Mouse (Mus musculus) kidney, embryonic 14.5 days (tissue): Measurements from ENCODE around the gene Lce3c. TPM values are rescaled to one million over a fixed set of nuclear protein-coding genes. Genes with fewer than 3 reads are reported as not detected.

ENCODE experiments used
- ATAC-seq: fragments of 200-750 bp; cut with Nextera tagmentation; 2 replicates; pipeline ENCODE4 v1.8.0; 2017; ENCODE audit warnings: moderate number of reproducible peaks, mild to moderate bottlenecking, moderate TSS enrichment, moderate library complexity; ENCODE audit not compliant: low FRiP score, low TSS enrichment
- H3K27ac ChIP-seq: fragments of 300-500 bp; sonication (generic); 2 replicates; pipeline ENCODE4 v1.5.1; 2014; ENCODE audit warnings: low read depth, mild to moderate bottlenecking, low read length, moderate library complexity, mixed read lengths
- H3K27me3 ChIP-seq: fragments of 300-500 bp; sonication (generic); 2 replicates; pipeline ENCODE4 v1.6.1; 2014; ENCODE audit warnings: mild to moderate bottlenecking, low read length; ENCODE audit not compliant: control insufficient read depth, insufficient read depth
- H3K36me3 ChIP-seq: fragments of 300-500 bp; sonication (generic); 2 replicates; pipeline ENCODE4 v1.6.1; 2014; ENCODE audit warnings: low read length, mixed read lengths; ENCODE audit not compliant: control insufficient read depth, insufficient read depth
- H3K4me1 ChIP-seq: fragments of 300-500 bp; sonication (generic); 2 replicates; pipeline ENCODE4 v1.6.1; 2014; ENCODE audit warnings: low read length, mixed read lengths; ENCODE audit not compliant: control insufficient read depth, insufficient read depth
- H3K4me2 ChIP-seq: fragments of 300-500 bp; sonication (generic); replicated peaks from 2 replicates; pipeline ENCODE4 v1.6.1; 2014; ENCODE audit warnings: low read depth, mild to moderate bottlenecking, low read length
- H3K4me3 ChIP-seq: fragments of 300-500 bp; sonication (generic); 2 replicates; pipeline ENCODE4 v1.5.1; 2014; ENCODE audit warnings: mild to moderate bottlenecking, low read length
- H3K9ac ChIP-seq: fragments of 300-500 bp; sonication (generic); 2 replicates; pipeline ENCODE4 v1.6.1; 2014; ENCODE audit warnings: low read depth, mild to moderate bottlenecking, low read length, moderate library complexity
- H3K9me3 ChIP-seq: fragments of 300-500 bp; sonication (generic); 2 replicates; pipeline ENCODE4 v1.6.1; 2016; ENCODE audit warnings: low read length; ENCODE audit not compliant: control insufficient read depth
- WGBS: fragments of 180-500 bp; shearing (Covaris S2); extraction: QIAGEN DNeasy Blood & Tissue Kit; methylation state at CpG from one replicate; pipeline ENCODE4 v1.1.7; 2014; 5-methylcytosine and 5-hydroxymethylcytosine counted together
- polyA plus RNA-seq: library from polyadenylated mRNA; unstranded; fragments of >200 nt; fragmentation: Nextera tagmentation; extraction: Ambion mirVana; gene quantifications from 2 replicates; pipeline ENCODE4 v1.2.1, GENCODE M21; 2014

Lce3c gene
- polyA plus RNA-seq = not detected in 2 replicates

GRCm38 (mm10) chr3:92944186-92944585, at the start of gene Lce3c:
Gene Lce3c, plus strand, starts transcription at chr3:92944486.
- ATAC-seq = no peak
- Histone ChIP-seq H3K4me2 (no peak within 1 kb of the TSS), H3K36me3 (no peaks in the 10 kb centered on the region), H3K9ac (no peak within 1 kb of the TSS), H3K4me1 (no peaks in the 10 kb centered on the region), H3K4me3 (no peak within 1 kb of the TSS), H3K9me3 (no peaks in the 10 kb centered on the region), H3K27me3 (no peaks in the 10 kb centered on the region), H3K27ac (no peak within 1 kb of the TSS)
- 77% methylated on average over 1 of the region's 1 CpGs for WGBS

GRCm38 (mm10) chr3:92894489-92894888, 49.8 kb upstream of the Lce3c start:
- no peaks in the 10 kb centered on the region for H3K27me3 ChIP-seq
- no peak overlapping the region for H3K27ac ChIP-seq
- H3K36me3 ChIP-seq = no peaks in the 10 kb centered on the region
- 65% methylated on average over 1 of the region's 1 CpGs for WGBS
- no peak overlapping the region for H3K9ac ChIP-seq
- no peak for ATAC-seq
- H3K4me3 ChIP-seq = no peak overlapping the region
- no peak overlapping the region for H3K4me2 ChIP-seq
- H3K4me1 ChIP-seq = no peaks in the 10 kb centered on the region
- H3K9me3 ChIP-seq = no peaks in the 10 kb centered on the region

GRCm38 (mm10) chr3:92902992-92903391, 41.3 kb upstream of the Lce3c start:
- Histone ChIP-seq H3K4me1 (no peaks in the 10 kb centered on the region), H3K27ac (no peak overlapping the region), H3K9ac (no peak overlapping the region), H3K4me2 (no peak overlapping the region), H3K9me3 (no peaks in the 10 kb centered on the region), H3K27me3 (no peaks in the 10 kb centered on the region), H3K4me3 (no peak overlapping the region), H3K36me3 (no peaks in the 10 kb centered on the region)
- 24% methylated on average over 3 of the region's 3 CpGs for WGBS
- no peak for ATAC-seq

- whole genome bisulfite sequencing = 35% methylated on average over 4 of the region's 4 CpGs
- ATAC-seq = no peak
- no peaks in the 10 kb centered on the region for H3K9me3 ChIP-seq
- no peak overlapping the region for H3K4me3 ChIP-seq
- H3K27ac ChIP-seq = no peak overlapping the region
- H3K9ac ChIP-seq = no peak overlapping the region
- H3K36me3 ChIP-seq = no peaks in the 10 kb centered on the region
- H3K27me3 ChIP-seq = no peaks in the 10 kb centered on the region
- no peak overlapping the region for H3K4me2 ChIP-seq
- H3K4me1 ChIP-seq = no peaks in the 10 kb centered on the region
Measured at GRCm38 (mm10) chr3:92903640-92904039, 40.6 kb upstream of the Lce3c start.

- Histone ChIP-seq H3K4me3 (no peak overlapping the region), H3K27ac (no peak overlapping the region), H3K9ac (no peak overlapping the region), H3K9me3 (no peaks in the 10 kb centered on the region), H3K4me2 (no peak overlapping the region), H3K27me3 (no peaks in the 10 kb centered on the region), H3K36me3 (no peaks in the 10 kb centered on the region), H3K4me1 (no peaks in the 10 kb centered on the region)
- 48% methylated on average over 3 of the region's 3 CpGs for whole genome bisulfite sequencing
- ATAC-seq = no peak
Measured at GRCm38 (mm10) chr3:92905182-92905581, 39.1 kb upstream of the Lce3c start.

- Histone ChIP-seq H3K27me3 (no peaks in the 10 kb centered on the region), H3K27ac (no peak overlapping the region), H3K9me3 (no peaks in the 10 kb centered on the region), H3K9ac (no peak overlapping the region), H3K4me1 (no peaks in the 10 kb centered on the region), H3K4me3 (no peak overlapping the region), H3K36me3 (no peaks in the 10 kb centered on the region), H3K4me2 (no peak overlapping the region)
- no peak for ATAC-seq
- WGBS = 25% methylated on average over 4 of the region's 4 CpGs
Measured at GRCm38 (mm10) chr3:92907571-92907970, 36.7 kb upstream of the Lce3c start.

- WGBS = 58% methylated on average over 4 of the region's 4 CpGs
- Histone ChIP-seq H3K4me2 (no peak overlapping the region), H3K4me1 (no peaks in the 10 kb centered on the region), H3K9me3 (no peaks in the 10 kb centered on the region), H3K4me3 (no peak overlapping the region), H3K27ac (no peak overlapping the region), H3K27me3 (no peaks in the 10 kb centered on the region), H3K36me3 (no peaks in the 10 kb centered on the region), H3K9ac (no peak overlapping the region)
- peak; percentile 75; the same call in 1 of the 2 replicates for ATAC-seq
Measured at GRCm38 (mm10) chr3:92920364-92920763, 23.9 kb upstream of the Lce3c start.

- no peak within 1 kb of the TSS for H3K9ac ChIP-seq
- H3K36me3 ChIP-seq = no peaks in the 10 kb centered on the region
- H3K4me3 ChIP-seq = no peak within 1 kb of the TSS
- no peak within 1 kb of the TSS for H3K27ac ChIP-seq
- no peaks in the 10 kb centered on the region for H3K9me3 ChIP-seq
- H3K27me3 ChIP-seq = no peaks in the 10 kb centered on the region
- ATAC-seq = no peak
- no peaks in the 10 kb centered on the region for H3K4me1 ChIP-seq
- H3K4me2 ChIP-seq = no peak within 1 kb of the TSS
- 72% methylated on average over 2 of the region's 2 CpGs for WGBS
Measured at GRCm38 (mm10) chr3:92926130-92926529, 18.2 kb upstream of the Lce3c start, which contains the start of gene Lce3a. Gene Lce3a, minus strand, starts transcription at chr3:92926230.

- H3K9me3 ChIP-seq = no peaks in the 10 kb centered on the region
Measured at GRCm38 (mm10) chr3:92932679-92933078, 11.6 kb upstream of the Lce3c start, which contains the start of gene Lce3b. Gene Lce3b, plus strand, starts transcription at chr3:92932979.

More at GRCm38 (mm10) chr3:92932679-92933078, 11.6 kb upstream of the Lce3c start, which contains the start of gene Lce3b:
- WGBS = 77% methylated on average over 2 of the region's 2 CpGs
- Histone ChIP-seq H3K27me3 (no peaks in the 10 kb centered on the region), H3K36me3 (no peaks in the 10 kb centered on the region), H3K4me3 (no peak within 1 kb of the TSS), H3K4me2 (no peak within 1 kb of the TSS), H3K27ac (no peak within 1 kb of the TSS), H3K9ac (no peak within 1 kb of the TSS), H3K4me1 (no peaks in the 10 kb centered on the region)
- no peak for ATAC-seq
